Mouse (Mus musculus): Measurements from ENCODE around the gene Rassf2. TPM values are rescaled to one million over a fixed set of nuclear protein-coding genes. Genes with fewer than 3 reads are reported as not detected.

The Rassf2 gene
- polyA plus RNA-seq, 2 experiments from 2014 or later, result 59.8 to 83.1 TPM

- no peak for ATAC-seq
These were observed 4.8 kb upstream of the Rassf2 start for GRCm38 (mm10) chr2:132034590-132035469.

GRCm38 (mm10) chr2:132031364-132032095 is 1.5 kb upstream of the Rassf2 start:
- no peak for ATAC-seq

GRCm38 (mm10) chr2:132030418-132031363 is 633 bp upstream of the Rassf2 start:
- no peak for ATAC-seq

GRCm38 (mm10) chr2:132028894-132029605 is 1.0 kb downstream of the Rassf2 start:
- peak; percentile 41 for ATAC-seq

- ATAC-seq, result no peak
These were observed 2.0 kb downstream of the Rassf2 start for GRCm38 (mm10) chr2:132028107-132028506.

GRCm38 (mm10) chr2:132027366-132027765 is 2.7 kb downstream of the Rassf2 start:
- ATAC-seq, result no peak

- ATAC-seq, result no peak
These were observed 6.0 kb downstream of the Rassf2 start for GRCm38 (mm10) chr2:132024028-132024427.

- peak; percentile 40 for ATAC-seq
These were observed 7.4 kb downstream of the Rassf2 start for GRCm38 (mm10) chr2:132022621-132023020.

GRCm38 (mm10) chr2:132021616-132022015 is 8.4 kb downstream of the Rassf2 start:
- ATAC-seq, result no peak

GRCm38 (mm10) chr2:132020991-132021541 is 9.0 kb downstream of the Rassf2 start:
- peak; percentile 62 for ATAC-seq

GRCm38 (mm10) chr2:132020420-132020819 is 9.6 kb downstream of the Rassf2 start:
- ATAC-seq, result no peak

- ATAC-seq, result peak; percentile 30
These were observed 10.7 kb downstream of the Rassf2 start for GRCm38 (mm10) chr2:132019372-132019811.

- ATAC-seq, result no peak
These were observed 11.9 kb downstream of the Rassf2 start for GRCm38 (mm10) chr2:132018156-132018555.

GRCm38 (mm10) chr2:132017611-132018010 is 12.4 kb downstream of the Rassf2 start:
- ATAC-seq, result no peak

GRCm38 (mm10) chr2:132016034-132016433 is 14.0 kb downstream of the Rassf2 start:
- ATAC-seq, result no peak

GRCm38 (mm10) chr2:132013152-132013551 is 16.9 kb downstream of the Rassf2 start:
- ATAC-seq, result peak; percentile 49

GRCm38 (mm10) chr2:132010781-132011180 is 19.3 kb downstream of the Rassf2 start:
- no peak for ATAC-seq

- ATAC-seq, result no peak
These were observed 21.9 kb downstream of the Rassf2 start for GRCm38 (mm10) chr2:132008186-132008585.

- ATAC-seq, result no peak
These were observed 22.6 kb downstream of the Rassf2 start for GRCm38 (mm10) chr2:132007475-132007819.

- ATAC-seq, result no peak
These were observed 23.2 kb downstream of the Rassf2 start for GRCm38 (mm10) chr2:132006561-132007474.
